Mouse (Mus musculus): ENCODE data around the gene Adamts13. TPM values are rescaled to one million over a fixed set of nuclear protein-coding genes. Genes with fewer than 3 reads are reported as not detected.

The Adamts13 gene
- total RNA-seq, 2 experiments from 2014 or later, result 0.19 to 0.77 TPM

GRCm38 (mm10) chr2:26964724-26965370 lies 8.4 kb upstream of the Adamts13 start:
- ATAC-seq (replicated peaks; ENCODE audit: low FRiP score, poor library complexity, severe bottlenecking), result peak; percentile 16; the same call in 1 of the 2 replicates

DNA sequence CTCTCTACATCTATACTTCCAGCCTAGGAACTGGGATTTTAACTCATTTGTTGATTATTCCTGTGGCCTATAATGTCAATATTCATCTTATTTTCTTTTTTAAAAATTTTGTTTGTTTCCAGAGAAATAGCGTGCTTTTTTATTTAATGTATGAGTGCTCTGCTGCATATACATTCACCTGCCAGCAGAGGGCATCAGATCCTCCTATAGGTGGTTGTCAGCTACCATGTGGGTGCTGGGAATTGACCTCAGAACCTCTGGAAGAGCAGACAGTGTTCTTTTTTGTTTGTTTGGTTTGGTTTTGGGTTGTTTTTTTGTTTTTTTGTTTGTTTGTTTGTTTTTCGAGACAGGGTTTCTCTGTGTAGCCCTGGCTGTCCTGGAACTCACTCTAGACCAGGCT lies 6.0 kb upstream of the Adamts13 start:
- ATAC-seq (replicated peaks; ENCODE audit: low FRiP score, poor library complexity, severe bottlenecking), result no peak

- no peak for ATAC-seq (replicated peaks; ENCODE audit: low FRiP score, poor library complexity, severe bottlenecking)
Measured at GRCm38 (mm10) chr2:26973960-26974359, 744 bp downstream of the Adamts13 start.

GRCm38 (mm10) chr2:26980361-26980760 lies 7.1 kb downstream of the Adamts13 start:
- ATAC-seq (replicated peaks; ENCODE audit: low FRiP score, poor library complexity, severe bottlenecking), result no peak

DNA sequence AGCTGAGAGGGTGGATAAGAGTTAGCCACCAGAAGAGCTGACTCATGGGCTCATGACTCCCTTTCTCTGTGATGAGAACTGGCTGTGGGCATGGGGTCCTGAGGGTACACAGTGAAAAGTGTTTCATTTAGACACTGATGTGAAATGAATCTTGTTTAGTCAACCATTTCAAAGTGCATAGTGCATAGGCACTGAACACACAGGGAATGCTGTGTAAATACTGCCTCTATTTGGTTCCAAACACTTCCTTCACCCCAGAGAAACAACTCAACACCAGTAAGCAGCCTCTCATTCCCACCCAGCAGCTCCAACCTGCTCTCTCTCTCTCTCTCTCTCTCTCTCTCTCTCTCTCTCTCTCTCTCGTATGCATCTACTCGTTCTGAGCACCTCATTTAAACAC lies 11.0 kb downstream of the Adamts13 start:
- ATAC-seq (replicated peaks; ENCODE audit: low FRiP score, poor library complexity, severe bottlenecking), result no peak

- no peak for ATAC-seq (replicated peaks; ENCODE audit: low FRiP score, poor library complexity, severe bottlenecking)
Measured at GRCm38 (mm10) chr2:26984640-26985039, 11.4 kb downstream of the Adamts13 start.

GRCm38 (mm10) chr2:26993936-26994335 lies 20.7 kb downstream of the Adamts13 start:
- no peak for ATAC-seq (replicated peaks; ENCODE audit: low FRiP score, poor library complexity, severe bottlenecking)

GRCm38 (mm10) chr2:26997498-26997897 lies 24.3 kb downstream of the Adamts13 start:
- ATAC-seq (replicated peaks; ENCODE audit: low FRiP score, poor library complexity, severe bottlenecking), result no peak

GRCm38 (mm10) chr2:26997993-26998392 lies 24.8 kb downstream of the Adamts13 start:
- ATAC-seq (replicated peaks; ENCODE audit: low FRiP score, poor library complexity, severe bottlenecking), result no peak

GRCm38 (mm10) chr2:27006255-27006654 lies 33.0 kb downstream of the Adamts13 start:
- ATAC-seq (replicated peaks; ENCODE audit: low FRiP score, poor library complexity, severe bottlenecking), result no peak

- ATAC-seq (replicated peaks; ENCODE audit: low FRiP score, poor library complexity, severe bottlenecking), result no peak
Measured at GRCm38 (mm10) chr2:27007701-27008100, 34.5 kb downstream of the Adamts13 start.

DNA sequence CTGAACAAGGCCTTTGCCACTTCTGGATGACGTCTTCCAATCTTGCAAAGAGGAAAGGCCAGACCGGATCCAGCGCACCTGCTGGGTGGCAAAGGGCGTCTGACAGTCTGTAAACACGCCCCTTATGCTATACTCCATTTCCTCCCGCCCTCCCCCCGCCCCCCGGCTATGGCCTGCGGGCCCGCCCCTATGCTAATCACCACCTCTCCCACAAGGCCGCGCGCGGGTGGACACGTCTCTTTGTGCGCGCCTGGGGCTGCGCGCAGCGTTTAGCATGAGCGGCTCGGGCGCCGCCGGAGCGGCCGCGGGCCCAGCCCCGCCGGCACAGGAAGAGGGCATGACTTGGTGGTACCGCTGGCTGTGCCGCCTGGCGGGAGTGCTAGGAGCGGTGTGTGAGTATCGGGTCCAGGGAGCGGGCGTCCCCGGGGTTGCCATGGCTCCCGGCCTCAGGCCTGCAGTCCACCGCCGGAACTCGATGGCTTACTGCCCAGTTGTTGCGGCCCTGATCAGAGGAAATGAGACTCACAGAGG lies 36.6 kb downstream of the Adamts13 start, which contains the start of gene Cacfd1:
Gene Cacfd1 (plus strand): TSS at position 213 of the 531 bp plus-strand sequence.
- 0 out of 2 replicates have a peak, but pooled peaks have one; percentile 28 for ATAC-seq (replicated peaks; ENCODE audit: low FRiP score, poor library complexity, severe bottlenecking)

GRCm38 (mm10) chr2:27017802-27018201 lies 44.6 kb downstream of the Adamts13 start:
- ATAC-seq (replicated peaks; ENCODE audit: low FRiP score, poor library complexity, severe bottlenecking), result 0 out of 2 replicates have a peak, but pooled peaks have one; percentile 48

- ATAC-seq (replicated peaks; ENCODE audit: low FRiP score, poor library complexity, severe bottlenecking), result no peak
Measured at GRCm38 (mm10) chr2:27019530-27019929, 46.3 kb downstream of the Adamts13 start.

GRCm38 (mm10) chr2:27021103-27021502 lies 47.9 kb downstream of the Adamts13 start:
- no peak for ATAC-seq (replicated peaks; ENCODE audit: low FRiP score, poor library complexity, severe bottlenecking)

DNA sequence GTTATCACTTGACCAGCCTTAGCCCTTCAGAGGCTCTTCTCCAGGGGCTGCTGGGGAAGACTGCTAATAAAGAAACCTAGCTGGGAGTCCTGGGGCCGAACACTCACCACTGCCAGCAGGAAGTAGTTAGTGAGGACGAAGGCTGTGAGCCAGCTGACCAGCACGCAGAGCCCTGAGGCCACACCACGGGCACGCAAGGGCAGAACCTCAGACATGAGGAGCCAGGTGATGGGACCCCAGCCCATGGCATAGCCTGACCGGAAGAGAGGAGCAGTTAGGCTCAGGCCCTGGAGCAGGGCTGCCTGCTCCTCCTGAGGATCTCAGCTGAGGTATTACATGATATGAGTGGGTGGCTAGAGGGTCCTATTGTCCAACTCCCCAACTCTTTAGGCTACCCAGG lies 49.4 kb downstream of the Adamts13 start:
- ATAC-seq (replicated peaks; ENCODE audit: low FRiP score, poor library complexity, severe bottlenecking), result no peak

- ATAC-seq (replicated peaks; ENCODE audit: low FRiP score, poor library complexity, severe bottlenecking), result no peak
Measured at GRCm38 (mm10) chr2:27024136-27024535, 50.9 kb downstream of the Adamts13 start.

GRCm38 (mm10) chr2:27025545-27025944 lies 52.3 kb downstream of the Adamts13 start:
- ATAC-seq (replicated peaks; ENCODE audit: low FRiP score, poor library complexity, severe bottlenecking), result no peak

DNA sequence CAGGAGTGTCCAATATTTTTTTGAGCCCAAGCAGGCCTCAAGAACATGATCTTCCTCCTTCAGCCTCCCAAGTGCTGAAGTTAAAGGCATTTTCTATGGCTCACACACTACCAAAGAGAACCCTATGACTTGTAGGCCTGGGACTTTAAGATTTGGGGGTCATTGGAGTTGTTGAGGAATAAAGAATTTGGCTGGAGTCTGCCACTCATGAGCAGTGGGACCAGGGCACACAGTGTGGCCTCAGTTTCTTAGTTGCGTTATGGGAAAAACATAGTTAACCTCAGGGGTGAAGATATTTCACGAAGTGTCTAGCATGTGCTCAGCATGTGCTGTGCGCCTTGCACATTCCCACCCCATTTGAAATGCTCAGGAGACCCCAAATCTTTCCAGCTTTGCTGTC lies 53.1 kb downstream of the Adamts13 start:
- ATAC-seq (replicated peaks; ENCODE audit: low FRiP score, poor library complexity, severe bottlenecking), result no peak

- ATAC-seq (replicated peaks; ENCODE audit: low FRiP score, poor library complexity, severe bottlenecking), result no peak
Measured at GRCm38 (mm10) chr2:27026857-27027617, 53.8 kb downstream of the Adamts13 start.

All from erythroblast, adult 5-6 weeks (primary cell).